Mouse (Mus musculus): ENCODE data around the gene Coa7.

GRCm38 (mm10) chr4:108360136-108361055 lies 32.5 kb downstream of the Coa7 start:
- TF ChIP-seq EP300 (IDR thresholded peaks at IDR 0.05; ENCODE audit: low read depth) (no peak), CTCF (IDR thresholded peaks at IDR 0.05; ENCODE audit: low read depth) (no peak)
